Mouse (Mus musculus) hindbrain, embryonic 14.5 days (tissue): ENCODE results near the gene Lrriq1. TPM values are rescaled to one million over a fixed set of nuclear protein-coding genes. Genes with fewer than 3 reads are reported as not detected.

Experiments
- ATAC-seq: fragments of 200-750 bp; cut with Nextera tagmentation; 2 replicates; pipeline ENCODE4 v1.8.0; 2017; ENCODE audit warnings: moderate number of reproducible peaks, mild to moderate bottlenecking, moderate TSS enrichment, moderate library complexity; ENCODE audit not compliant: low FRiP score
- DNase-seq: peaks from one replicate; pipeline ENCODE4 v3.0.0-alpha.2; 2015; ENCODE audit warnings: low spot score
- H3K27ac ChIP-seq: fragments of 300-500 bp; sonication (generic); 2 replicates; pipeline ENCODE4 v1.5.1; 2014; ENCODE audit warnings: mild to moderate bottlenecking, moderate library complexity
- H3K27me3 ChIP-seq: fragments of 300-500 bp; sonication (generic); 2 replicates; pipeline ENCODE4 v1.6.1; 2014; ENCODE audit warnings: mild to moderate bottlenecking, low read length, mixed read lengths; ENCODE audit not compliant: control insufficient read depth, insufficient read depth
- H3K36me3 ChIP-seq: fragments of 300-500 bp; sonication (generic); replicated peaks from 2 replicates; pipeline ENCODE4 v1.6.1; 2014; ENCODE audit not compliant: control insufficient read depth, insufficient read depth
- H3K4me1 ChIP-seq: fragments of 300-500 bp; sonication (generic); replicated peaks from 2 replicates; pipeline ENCODE4 v1.6.1; 2014; ENCODE audit warnings: antibody characterized with exemption, low read length, mixed read lengths; ENCODE audit not compliant: control insufficient read depth, insufficient read depth
- H3K4me2 ChIP-seq: fragments of 300-500 bp; sonication (generic); replicated peaks from 2 replicates; pipeline ENCODE4 v1.6.1; 2014; ENCODE audit warnings: mild to moderate bottlenecking, moderate library complexity
- H3K4me3 ChIP-seq: fragments of 300-500 bp; sonication (generic); replicated peaks from 2 replicates; pipeline ENCODE4 v1.5.1; 2014; ENCODE audit warnings: mild to moderate bottlenecking, low read length
- H3K9ac ChIP-seq: fragments of 300-500 bp; sonication (generic); 2 replicates; pipeline ENCODE4 v1.6.1; 2014
- H3K9me3 ChIP-seq: fragments of 300-500 bp; sonication (generic); 2 replicates; pipeline ENCODE4 v1.6.1; 2016; ENCODE audit warnings: low read length; ENCODE audit not compliant: control insufficient read depth
- WGBS: fragments of 180-500 bp; shearing (Covaris S2); extraction: QIAGEN DNeasy Blood & Tissue Kit; methylation state at CpG from one replicate; pipeline ENCODE4 v1.1.7; 2014; 5-methylcytosine and 5-hydroxymethylcytosine counted together
- polyA plus RNA-seq: library from polyadenylated mRNA; unstranded; fragments of >200 nt; fragmentation: Nextera tagmentation; extraction: Ambion mirVana; gene quantifications from 2 replicates; pipeline ENCODE4 v1.2.1, GENCODE M21; 2014

Lrriq1 gene
- polyA plus RNA-seq: 4.7 and 7.3 TPM in 2 replicates

DNA sequence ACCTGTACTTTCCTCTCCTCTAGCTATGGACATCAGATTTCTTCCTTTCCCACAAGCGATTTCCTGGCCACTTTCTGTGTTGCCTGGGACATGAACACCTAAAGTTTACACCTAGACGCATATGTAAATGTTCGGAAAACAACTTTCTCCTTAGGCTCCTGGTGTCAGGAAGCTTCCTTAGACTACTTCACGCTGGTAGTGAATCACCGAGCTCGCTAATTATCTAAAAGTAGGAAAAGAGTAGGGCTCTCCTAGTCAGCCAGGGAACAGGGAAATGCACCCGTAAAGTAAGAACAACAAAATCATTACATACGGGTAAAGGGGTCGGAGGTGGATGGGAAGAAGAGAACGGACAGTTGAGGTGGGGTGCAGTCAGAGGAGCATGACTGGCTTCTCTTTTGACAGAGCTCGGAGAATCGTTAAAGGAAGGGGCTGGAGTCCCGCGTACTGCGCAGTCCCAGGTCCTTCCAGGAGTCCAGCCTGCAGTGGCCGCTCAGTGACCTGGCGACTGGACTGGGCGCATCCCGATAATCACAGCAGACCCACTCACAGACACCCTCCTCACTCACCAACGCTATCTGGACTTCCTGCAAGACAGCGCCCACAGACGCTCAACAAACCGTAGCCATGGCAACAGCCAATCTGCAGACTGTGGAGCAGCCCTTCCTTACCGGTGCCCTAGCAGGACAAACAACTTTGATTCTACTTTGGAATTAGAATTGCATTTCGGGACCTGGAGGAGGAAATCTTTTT lies at the start of gene Lrriq1:
Gene Lrriq1, minus strand, starts transcription at position 616 of the 753 bp plus-strand sequence.
- ATAC-seq: peak; percentile 100
- peak; percentile 82 for DNase-seq
- no peaks in the 10 kb centered on the region for H3K36me3 ChIP-seq
- H3K9ac ChIP-seq: peak within 1 kb of the TSS; percentile 64
- WGBS: 8% methylated on average over 25 of the region's 25 CpGs
- H3K4me2 ChIP-seq: peak within 1 kb of the TSS; percentile 78
- H3K4me1 ChIP-seq: no peaks in the 10 kb centered on the region
- no peaks in the 10 kb centered on the region for H3K27me3 ChIP-seq
- no peaks in the 10 kb centered on the region for H3K9me3 ChIP-seq
- H3K4me3 ChIP-seq: peak within 1 kb of the TSS; percentile 67
- no peak within 1 kb of the TSS for H3K27ac ChIP-seq

DNA sequence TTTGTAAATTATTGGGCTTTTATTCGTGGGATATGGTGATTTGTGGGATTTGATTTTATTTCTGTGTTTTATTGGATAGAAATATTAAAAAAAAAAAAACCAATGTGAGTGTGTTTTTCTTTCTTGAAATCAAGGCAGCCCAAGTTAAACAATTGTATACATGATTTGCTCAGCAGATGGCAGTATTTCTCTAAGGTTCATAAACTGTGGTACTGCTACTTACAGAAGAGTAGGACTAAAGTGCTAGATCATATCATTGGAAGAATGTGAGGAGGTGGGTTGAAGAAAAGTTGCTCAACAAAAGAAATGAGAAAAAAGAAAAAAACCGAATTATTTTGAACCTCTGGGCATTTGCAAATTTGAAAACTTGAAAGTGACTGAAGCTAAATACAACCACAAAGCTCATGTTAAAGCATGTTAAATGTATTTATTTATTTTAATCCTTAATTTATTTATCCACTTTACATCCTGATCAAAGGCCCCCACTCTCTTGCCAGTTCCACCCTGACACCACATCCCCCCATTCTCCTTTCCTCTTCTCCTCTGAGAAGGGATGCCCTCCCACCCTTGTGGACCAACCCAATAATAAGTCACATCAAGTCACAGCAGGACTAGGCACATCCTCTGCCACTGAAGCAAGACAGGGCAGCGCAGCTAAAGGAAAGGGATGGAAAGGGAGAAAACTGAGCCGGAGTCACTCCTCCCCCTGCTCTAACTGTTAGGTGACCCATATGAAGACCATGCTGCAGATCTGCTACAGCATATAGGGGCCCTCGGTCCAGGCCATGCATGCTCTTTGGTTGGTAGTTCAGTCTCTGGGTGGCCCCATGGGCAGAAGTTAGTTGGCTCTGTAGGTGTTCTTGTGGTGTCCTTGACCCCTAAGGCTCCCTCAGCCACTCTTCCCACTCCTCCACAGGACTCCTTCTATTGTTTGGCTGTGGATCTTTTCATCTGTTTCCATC lies 18.0 kb upstream of the Lrriq1 start:
- H3K36me3 ChIP-seq: no peaks in the 10 kb centered on the region
- no peak overlapping the region for H3K9ac ChIP-seq
- DNase-seq (peak; percentile 87), ATAC-seq (peak; percentile 59; the same call in 1 of the 2 replicates)
- H3K27me3 ChIP-seq: no peaks in the 10 kb centered on the region
- no peaks in the 10 kb centered on the region for H3K4me1 ChIP-seq
- H3K27ac ChIP-seq: no peak overlapping the region
- no peak overlapping the region for H3K4me3 ChIP-seq
- no peaks in the 10 kb centered on the region for H3K9me3 ChIP-seq
- WGBS: 53% methylated on average over 5 of the region's 5 CpGs
- no peak overlapping the region for H3K4me2 ChIP-seq

DNA sequence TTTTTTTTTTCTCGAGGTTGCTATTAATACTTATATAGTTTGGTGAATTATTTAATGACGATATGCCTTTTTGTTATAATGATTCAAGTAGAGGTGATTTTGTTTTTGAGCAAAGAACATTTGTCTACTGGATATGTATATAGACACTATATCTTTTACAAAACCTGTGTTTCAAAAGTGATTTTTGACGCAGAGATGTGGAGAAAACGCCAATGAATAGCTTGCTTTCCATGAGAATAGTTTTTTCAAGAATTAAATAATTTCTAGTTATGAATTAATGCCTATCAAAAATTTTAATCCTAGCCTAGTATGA lies 294 bp upstream of the Lrriq1 start:
- WGBS: 26% methylated on average over 4 of the region's 4 CpGs
- H3K27me3 ChIP-seq: no peaks in the 10 kb centered on the region
- peak overlapping the region; percentile 78 for H3K4me2 ChIP-seq
- peak overlapping the region; percentile 67 for H3K4me3 ChIP-seq
- no peak overlapping the region for H3K9ac ChIP-seq
- ATAC-seq: no peak
- no peak overlapping the region for H3K27ac ChIP-seq
- no peaks in the 10 kb centered on the region for H3K4me1 ChIP-seq
- H3K36me3 ChIP-seq: no peaks in the 10 kb centered on the region
- no peak for DNase-seq
- H3K9me3 ChIP-seq: no peaks in the 10 kb centered on the region

DNA sequence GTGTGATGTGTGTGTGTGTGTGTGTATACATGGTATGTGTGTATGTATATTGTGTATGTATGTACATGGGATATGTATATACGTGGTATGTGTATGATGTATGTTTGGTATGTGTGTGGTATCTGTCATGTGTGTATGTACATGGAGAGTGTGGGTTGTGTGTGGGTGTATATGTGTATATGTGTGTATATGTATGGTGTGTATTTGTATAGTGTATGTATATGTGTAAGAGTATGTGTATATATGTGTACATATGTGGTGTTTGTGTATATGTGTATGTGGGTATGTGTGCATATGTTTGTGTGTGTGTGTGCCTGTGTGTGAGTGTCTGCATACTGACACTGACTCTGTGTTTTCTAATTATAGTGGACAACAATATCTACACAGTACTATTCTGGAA lies 9.5 kb downstream of the Lrriq1 start:
- Histone ChIP-seq H3K36me3 (no peaks in the 10 kb centered on the region), H3K4me2 (no peak overlapping the region), H3K4me1 (no peaks in the 10 kb centered on the region), H3K9ac (no peak overlapping the region), H3K4me3 (no peak overlapping the region), H3K9me3 (no peaks in the 10 kb centered on the region), H3K27ac (no peak overlapping the region), H3K27me3 (no peaks in the 10 kb centered on the region)
- ATAC-seq: no peak
- WGBS: 90% methylated on average over 1 of the region's 1 CpGs
- no peak for DNase-seq

DNA sequence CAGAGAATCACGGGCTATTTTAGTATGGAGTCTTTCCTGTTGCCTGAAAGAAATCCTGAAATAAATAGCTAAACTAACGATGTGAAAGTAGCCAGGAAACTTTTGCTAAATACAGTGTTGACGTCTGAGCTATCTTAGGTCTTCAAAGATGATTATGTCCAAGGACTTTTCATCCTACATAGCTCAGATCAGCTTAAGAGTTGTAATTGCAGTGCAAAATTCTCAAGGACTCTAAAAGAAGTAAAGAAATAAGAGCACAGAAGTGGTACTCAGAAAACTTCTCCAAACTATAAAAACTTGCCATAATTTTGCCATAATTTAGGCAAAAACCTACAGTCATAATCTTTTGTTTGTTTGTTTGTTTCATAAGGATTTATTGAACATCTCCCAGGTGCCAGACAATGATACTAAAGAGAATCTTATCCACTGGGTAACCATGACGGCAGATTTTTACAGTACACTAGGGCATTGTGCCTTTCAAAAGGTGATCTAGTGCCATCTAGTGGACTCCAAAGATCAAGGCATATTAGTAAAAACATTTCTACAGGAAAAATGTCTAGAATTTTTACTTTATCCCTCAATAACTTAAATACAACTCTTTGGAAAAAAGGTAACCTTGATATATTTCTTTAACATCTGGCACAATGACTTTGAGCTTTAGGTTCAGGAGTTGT lies 41.3 kb downstream of the Lrriq1 start:
- H3K9ac ChIP-seq: no peak overlapping the region
- H3K4me3 ChIP-seq: no peak overlapping the region
- ATAC-seq (peak; percentile 66; the same call in 1 of the 2 replicates), DNase-seq (peak; percentile 81)
- H3K9me3 ChIP-seq: no peaks in the 10 kb centered on the region
- no peaks in the 10 kb centered on the region for H3K27me3 ChIP-seq
- H3K4me1 ChIP-seq: no peaks in the 10 kb centered on the region
- H3K4me2 ChIP-seq: no peak overlapping the region
- no peak overlapping the region for H3K27ac ChIP-seq
- WGBS: 58% methylated on average over 4 of the region's 4 CpGs
- H3K36me3 ChIP-seq: no peaks in the 10 kb centered on the region

DNA sequence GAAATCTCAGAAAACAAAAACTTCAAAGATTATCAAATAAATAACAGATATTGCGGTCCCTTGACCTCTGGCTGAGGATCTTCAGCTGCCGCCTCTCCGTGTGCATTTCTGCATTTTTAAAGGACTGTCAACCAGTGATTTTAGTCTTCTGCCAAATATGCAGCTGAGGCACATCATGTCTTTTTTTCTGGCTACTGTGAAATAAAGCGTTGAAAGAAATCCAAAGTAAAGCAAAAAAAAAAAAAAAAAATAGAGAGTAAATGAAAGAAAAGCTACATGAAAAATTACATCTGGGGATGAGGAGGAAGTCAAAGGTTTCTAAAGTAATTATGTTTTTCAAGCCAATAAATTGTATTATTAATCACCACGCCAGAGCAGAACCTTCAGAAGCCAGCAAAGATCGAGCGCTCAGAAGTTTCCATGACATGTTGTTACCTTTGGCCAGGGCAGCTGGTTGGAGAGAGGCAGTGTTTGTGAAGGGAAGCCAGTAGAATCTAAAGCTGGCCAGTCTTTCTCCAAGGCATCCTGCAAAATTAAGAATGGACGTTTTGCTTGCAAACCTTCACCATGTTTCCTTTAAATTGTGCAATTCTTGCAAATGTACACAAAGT lies 90.2 kb downstream of the Lrriq1 start:
- Histone ChIP-seq H3K36me3 (no peaks in the 10 kb centered on the region), H3K27me3 (no peaks in the 10 kb centered on the region), H3K9ac (no peak overlapping the region), H3K4me3 (no peak overlapping the region), H3K4me2 (no peak overlapping the region), H3K27ac (no peak overlapping the region), H3K4me1 (no peaks in the 10 kb centered on the region), H3K9me3 (no peaks in the 10 kb centered on the region)
- ATAC-seq (no peak), DNase-seq (no peak)
- WGBS: 74% methylated on average over 8 of the region's 8 CpGs

DNA sequence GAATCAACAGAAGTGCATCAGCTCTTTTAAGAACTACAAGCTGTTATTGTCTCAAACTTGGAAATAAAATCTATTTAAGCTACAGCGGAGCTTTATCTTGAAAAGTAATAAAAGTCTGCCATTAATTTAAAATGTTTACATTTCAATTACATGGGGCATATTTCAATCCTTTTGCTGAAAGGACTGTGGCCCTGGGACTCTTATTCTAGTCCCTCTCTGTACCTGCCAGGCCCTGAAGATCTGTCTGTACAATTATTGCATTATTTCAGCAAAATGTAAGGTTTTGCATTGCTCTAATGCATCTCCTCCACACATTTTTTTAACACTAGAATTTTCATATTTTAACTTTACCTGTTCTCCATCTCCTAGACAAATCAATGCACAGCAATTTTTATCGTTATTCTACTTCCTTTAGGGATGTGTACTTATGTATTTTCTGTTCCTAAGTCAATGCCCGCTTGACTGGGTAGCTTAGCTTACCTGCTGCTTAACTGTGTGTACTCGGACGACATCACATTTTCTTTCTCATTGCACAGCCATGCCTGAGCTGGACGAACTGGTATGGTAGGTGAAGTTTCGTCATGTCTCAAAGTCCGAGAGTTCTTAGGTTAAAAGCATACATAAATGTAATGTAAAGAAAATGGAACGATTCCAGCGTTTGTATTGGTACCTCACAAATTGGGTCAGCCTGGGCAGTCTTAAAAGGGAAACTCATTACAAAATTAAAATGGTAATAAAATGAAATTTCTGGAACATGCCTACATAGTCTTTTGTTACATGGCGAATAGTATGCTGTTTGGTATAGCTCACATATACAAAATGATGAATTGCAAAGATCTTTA lies 91.0 kb downstream of the Lrriq1 start:
- H3K36me3 ChIP-seq: no peaks in the 10 kb centered on the region
- DNase-seq (no peak), ATAC-seq (no peak)
- no peaks in the 10 kb centered on the region for H3K9me3 ChIP-seq
- 83% methylated on average over 11 of the region's 11 CpGs for WGBS
- H3K27ac ChIP-seq: no peak overlapping the region
- no peak overlapping the region for H3K4me2 ChIP-seq
- H3K4me3 ChIP-seq: no peak overlapping the region
- no peak overlapping the region for H3K9ac ChIP-seq
- H3K4me1 ChIP-seq: no peaks in the 10 kb centered on the region
- H3K27me3 ChIP-seq: no peaks in the 10 kb centered on the region

DNA sequence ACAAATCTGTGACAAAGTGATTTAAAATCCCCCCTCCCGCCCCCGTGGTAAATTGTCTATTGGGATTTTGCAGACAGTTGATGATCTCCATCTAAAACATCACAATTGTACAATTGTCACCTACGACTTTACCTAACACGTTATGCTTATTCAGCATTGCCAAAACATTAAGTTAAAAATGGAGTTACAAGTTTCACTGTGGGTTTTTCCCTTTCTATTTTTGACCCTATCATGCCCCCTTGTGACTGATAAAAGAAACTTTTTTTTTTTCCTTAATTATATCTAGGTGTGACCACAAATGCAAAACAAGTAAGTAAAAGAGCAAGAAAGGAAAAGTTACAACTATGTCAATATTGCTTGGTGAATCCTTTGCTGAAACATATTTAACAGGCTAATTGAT lies 93.6 kb downstream of the Lrriq1 start:
- no peak overlapping the region for H3K4me2 ChIP-seq
- WGBS: 63% methylated on average over 4 of the region's 4 CpGs
- no peaks in the 10 kb centered on the region for H3K36me3 ChIP-seq
- H3K27ac ChIP-seq: no peak overlapping the region
- H3K4me3 ChIP-seq: no peak overlapping the region
- no peak overlapping the region for H3K9ac ChIP-seq
- no peaks in the 10 kb centered on the region for H3K4me1 ChIP-seq
- H3K9me3 ChIP-seq: no peaks in the 10 kb centered on the region
- no peak for DNase-seq
- no peaks in the 10 kb centered on the region for H3K27me3 ChIP-seq
- no peak for ATAC-seq
